Mouse (Mus musculus): ENCODE data around the gene B020004J07Rik. TPM values are rescaled to one million over a fixed set of nuclear protein-coding genes. Genes with fewer than 3 reads are reported as not detected.
"Not testable (repeated sequence)": the region's sequence is repeated elsewhere in the genome, so short reads cannot be mapped to it uniquely, and the experiment has no call there.

The B020004J07Rik gene
- not detected in 2 replicates for polyA plus RNA-seq (2016; fragmentation: Nextera tagmentation; extraction: Ambion mirVana)

- 98% methylated on average over 4 of the region's 4 CpGs for WGBS
- H3K4me3 ChIP-seq; H3K27me3 ChIP-seq (replicated peaks); ATAC-seq (ENCODE audit: low FRiP score, low read depth); H3K9ac ChIP-seq; H3K36me3 ChIP-seq; H3K27ac ChIP-seq; H3K4me1 ChIP-seq; H3K9me3 ChIP-seq; H3K4me2 ChIP-seq (replicated peaks): not testable (repeated sequence)
Measured at GRCm38 (mm10) chr4:101843923-101844322, at the start of gene B020004J07Rik. TSS of gene B020004J07Rik (minus strand) at chr4:101844023.

- Histone ChIP-seq H3K9me3 (no peaks in the 10 kb centered on the region), H3K27ac (no peak overlapping the region), H3K36me3 (no peaks in the 10 kb centered on the region), H3K27me3 (replicated peaks) (no peaks in the 10 kb centered on the region), H3K4me2 (replicated peaks) (no peak overlapping the region), H3K9ac (no peak overlapping the region), H3K4me3 (no peak overlapping the region), H3K4me1 (no peaks in the 10 kb centered on the region)
- ATAC-seq (ENCODE audit: low FRiP score, low read depth), result no peak
Measured at GRCm38 (mm10) chr4:101889377-101889776, 45.6 kb upstream of the B020004J07Rik start.

- WGBS, result 56% methylated on average over 3 of the region's 3 CpGs
- Histone ChIP-seq H3K36me3 (no peaks in the 10 kb centered on the region), H3K4me3 (no peak overlapping the region), H3K27me3 (replicated peaks) (no peaks in the 10 kb centered on the region), H3K4me2 (replicated peaks) (no peak overlapping the region), H3K9ac (no peak overlapping the region), H3K27ac (no peak overlapping the region), H3K9me3 (no peaks in the 10 kb centered on the region), H3K4me1 (no peaks in the 10 kb centered on the region)
- no peak for ATAC-seq (ENCODE audit: low FRiP score, low read depth)
Measured at GRCm38 (mm10) chr4:101883641-101884040, 39.8 kb upstream of the B020004J07Rik start.

- not testable (repeated sequence) for H3K36me3 ChIP-seq; ATAC-seq (ENCODE audit: low FRiP score, low read depth); H3K27ac ChIP-seq; H3K4me3 ChIP-seq; H3K27me3 ChIP-seq (replicated peaks); H3K4me2 ChIP-seq (replicated peaks); H3K9me3 ChIP-seq; H3K4me1 ChIP-seq; H3K9ac ChIP-seq
- WGBS, result 92% methylated on average over 15 of the region's 15 CpGs
Measured at GRCm38 (mm10) chr4:101875687-101876086, 31.9 kb upstream of the B020004J07Rik start.

- not testable (repeated sequence) for H3K4me2 ChIP-seq (replicated peaks); H3K9me3 ChIP-seq; H3K27ac ChIP-seq; H3K4me1 ChIP-seq; H3K4me3 ChIP-seq; H3K27me3 ChIP-seq (replicated peaks); H3K36me3 ChIP-seq; ATAC-seq (ENCODE audit: low FRiP score, low read depth); H3K9ac ChIP-seq
- 62% methylated on average over 2 of the region's 2 CpGs for WGBS
Measured at GRCm38 (mm10) chr4:101872031-101872430, 28.2 kb upstream of the B020004J07Rik start.

GRCm38 (mm10) chr4:101862289-101862688 lies 18.5 kb upstream of the B020004J07Rik start:
- Histone ChIP-seq H3K4me1 (no peaks in the 10 kb centered on the region), H3K27ac (no peak overlapping the region), H3K4me3 (no peak overlapping the region), H3K36me3 (no peaks in the 10 kb centered on the region), H3K9ac (no peak overlapping the region), H3K9me3 (no peaks in the 10 kb centered on the region), H3K4me2 (replicated peaks) (no peak overlapping the region), H3K27me3 (replicated peaks) (no peaks in the 10 kb centered on the region)
- 89% methylated on average over 6 of the region's 6 CpGs for WGBS
- ATAC-seq (ENCODE audit: low FRiP score, low read depth), result no peak

- ATAC-seq (ENCODE audit: low FRiP score, low read depth), result no peak
- H3K9me3 ChIP-seq, result no peaks in the 10 kb centered on the region
- no peak overlapping the region for H3K4me3 ChIP-seq
- no peak overlapping the region for H3K4me2 ChIP-seq (replicated peaks)
- H3K36me3 ChIP-seq, result no peaks in the 10 kb centered on the region
- H3K9ac ChIP-seq, result no peak overlapping the region
- no peaks in the 10 kb centered on the region for H3K4me1 ChIP-seq
- WGBS, result 49% methylated on average over 6 of the region's 6 CpGs
- no peak overlapping the region for H3K27ac ChIP-seq
- H3K27me3 ChIP-seq (replicated peaks), result no peaks in the 10 kb centered on the region
Measured at GRCm38 (mm10) chr4:101860873-101861272, 17.1 kb upstream of the B020004J07Rik start.

- H3K9me3 ChIP-seq, result peaks cover 10% of the 10 kb centered on the region
- H3K27me3 ChIP-seq (replicated peaks), result no peaks in the 10 kb centered on the region
- no peak overlapping the region for H3K4me2 ChIP-seq (replicated peaks)
- no peak for ATAC-seq (ENCODE audit: low FRiP score, low read depth)
- WGBS, result 79% methylated on average over 2 of the region's 2 CpGs
- H3K9ac ChIP-seq, result no peak overlapping the region
- no peak overlapping the region for H3K4me3 ChIP-seq
- H3K4me1 ChIP-seq, result no peaks in the 10 kb centered on the region
- H3K36me3 ChIP-seq, result no peaks in the 10 kb centered on the region
- H3K27ac ChIP-seq, result no peak overlapping the region
Measured at GRCm38 (mm10) chr4:101850908-101851307, 7.1 kb upstream of the B020004J07Rik start.

Other genes with a start within 250 kb of the B020004J07Rik start
- 70.4 and 73.8 TPM in 2 replicates for gene Leprot, start 196.3 kb downstream of the B020004J07Rik start, polyA plus RNA-seq (2016; fragmentation: Nextera tagmentation; extraction: Ambion mirVana)
- 3.0 and 3.9 TPM in 2 replicates for gene Lepr, start 126.6 kb downstream of the B020004J07Rik start, polyA plus RNA-seq (2016; fragmentation: Nextera tagmentation; extraction: Ambion mirVana)
- gene C130073F10Rik, start 49.8 kb upstream of the B020004J07Rik start, polyA plus RNA-seq (2016; fragmentation: Nextera tagmentation; extraction: Ambion mirVana), result not detected in 2 replicates
- gene Gm12800, start 65.1 kb upstream of the B020004J07Rik start, polyA plus RNA-seq (2016; fragmentation: Nextera tagmentation; extraction: Ambion mirVana), result not detected in 2 replicates
- gene Gm12794, start 96.4 kb upstream of the B020004J07Rik start, polyA plus RNA-seq (2016; fragmentation: Nextera tagmentation; extraction: Ambion mirVana), result not detected in 2 replicates
- gene Gm12790, start 137.0 kb upstream of the B020004J07Rik start, polyA plus RNA-seq (2016; fragmentation: Nextera tagmentation; extraction: Ambion mirVana), result not detected in 2 replicates
- not detected in 2 replicates for gene Gm12789, start 142.6 kb upstream of the B020004J07Rik start, polyA plus RNA-seq (2016; fragmentation: Nextera tagmentation; extraction: Ambion mirVana)
- gene Pde4b, start 243.5 kb upstream of the B020004J07Rik start, polyA plus RNA-seq (2016; fragmentation: Nextera tagmentation; extraction: Ambion mirVana), result 11.1 and 15.6 TPM in 2 replicates